Mouse (Mus musculus): Measurements from ENCODE around the gene Bicral. TPM values are rescaled to one million over a fixed set of nuclear protein-coding genes. Genes with fewer than 3 reads are reported as not detected.

Gene Bicral
- 7.7 TPM for polyA plus RNA-seq (2014; fragmentation: Illumina TruSeq; extraction: RNeasy Lipid Tissue Mini Kit (QIAGEN cat#74804); ENCODE audit: low read depth, low replicate concordance)

GRCm38 (mm10) chr17:46857903-46858748 lies at the start of gene Bicral:
Bicral (minus strand) TSS chr17:46858482.

GRCm38 (mm10) chr17:46890116-46890815 lies 32.0 kb upstream of the Bicral start, which contains the start of gene Tbcc:
Tbcc (plus strand) TSS chr17:46890684.

GRCm38 (mm10) chr17:46782341-46783221 lies 75.7 kb downstream of the Bicral start, which contains the start of gene Rpl7l1:
Rpl7l1 (minus strand) TSS chr17:46782672.

GRCm38 (mm10) chr17:46772404-46773277 lies 85.6 kb downstream of the Bicral start, which contains the start of gene 2310039H08Rik:
2310039H08Rik (plus strand) TSS chr17:46772635.

GRCm38 (mm10) chr17:46763544-46763943 lies 94.7 kb downstream of the Bicral start, which contains the start of gene Ptcra:
Ptcra (minus strand) TSS chr17:46763712.

GRCm38 (mm10) chr17:46751794-46752556 lies 106.3 kb downstream of the Bicral start, which contains the start of gene Cnpy3:
Cnpy3 (minus strand) TSS chr17:46752214.

Other genes with a start within 250 kb of the Bicral start
- gene Ptk7, start 229.0 kb downstream of the Bicral start, polyA plus RNA-seq (2014; fragmentation: Illumina TruSeq; extraction: RNeasy Lipid Tissue Mini Kit (QIAGEN cat#74804); ENCODE audit: low read depth, low replicate concordance): 0.04 TPM
- gene Klc4, start 212.5 kb downstream of the Bicral start, polyA plus RNA-seq (2014; fragmentation: Illumina TruSeq; extraction: RNeasy Lipid Tissue Mini Kit (QIAGEN cat#74804); ENCODE audit: low read depth, low replicate concordance): 0.22 TPM
- gene Mrpl2, start 212.3 kb downstream of the Bicral start, polyA plus RNA-seq (2014; fragmentation: Illumina TruSeq; extraction: RNeasy Lipid Tissue Mini Kit (QIAGEN cat#74804); ENCODE audit: low read depth, low replicate concordance): 1.8 TPM
- gene Cul7, start 208.1 kb downstream of the Bicral start, polyA plus RNA-seq (2014; fragmentation: Illumina TruSeq; extraction: RNeasy Lipid Tissue Mini Kit (QIAGEN cat#74804); ENCODE audit: low read depth, low replicate concordance): 0.11 TPM
- gene Rrp36, start 184.1 kb downstream of the Bicral start, polyA plus RNA-seq (2014; fragmentation: Illumina TruSeq; extraction: RNeasy Lipid Tissue Mini Kit (QIAGEN cat#74804); ENCODE audit: low read depth, low replicate concordance): 1.1 TPM
- gene Mea1, start 179.7 kb downstream of the Bicral start, polyA plus RNA-seq (2014; fragmentation: Illumina TruSeq; extraction: RNeasy Lipid Tissue Mini Kit (QIAGEN cat#74804); ENCODE audit: low read depth, low replicate concordance): 131 TPM
- gene Klhdc3, start 177.6 kb downstream of the Bicral start, polyA plus RNA-seq (2014; fragmentation: Illumina TruSeq; extraction: RNeasy Lipid Tissue Mini Kit (QIAGEN cat#74804); ENCODE audit: low read depth, low replicate concordance): 36.7 TPM
- 2.8 TPM for gene Ppp2r5d, start 153.4 kb downstream of the Bicral start, polyA plus RNA-seq (2014; fragmentation: Illumina TruSeq; extraction: RNeasy Lipid Tissue Mini Kit (QIAGEN cat#74804); ENCODE audit: low read depth, low replicate concordance)
- 0.85 TPM for gene Pex6, start 147.0 kb downstream of the Bicral start, polyA plus RNA-seq (2014; fragmentation: Illumina TruSeq; extraction: RNeasy Lipid Tissue Mini Kit (QIAGEN cat#74804); ENCODE audit: low read depth, low replicate concordance)
- not detected for gene Gnmt, start 129.3 kb downstream of the Bicral start, polyA plus RNA-seq (2014; fragmentation: Illumina TruSeq; extraction: RNeasy Lipid Tissue Mini Kit (QIAGEN cat#74804); ENCODE audit: low read depth, low replicate concordance)
- 0.95 TPM for gene Cnpy3, start 106.3 kb downstream of the Bicral start, polyA plus RNA-seq (2014; fragmentation: Illumina TruSeq; extraction: RNeasy Lipid Tissue Mini Kit (QIAGEN cat#74804); ENCODE audit: low read depth, low replicate concordance)
- gene Ptcra, start 94.8 kb downstream of the Bicral start, polyA plus RNA-seq (2014; fragmentation: Illumina TruSeq; extraction: RNeasy Lipid Tissue Mini Kit (QIAGEN cat#74804); ENCODE audit: low read depth, low replicate concordance): not detected
- 14.5 TPM for gene 2310039H08Rik, start 85.8 kb downstream of the Bicral start, polyA plus RNA-seq (2014; fragmentation: Illumina TruSeq; extraction: RNeasy Lipid Tissue Mini Kit (QIAGEN cat#74804); ENCODE audit: low read depth, low replicate concordance)
- 20.1 TPM for gene Rpl7l1, start 75.8 kb downstream of the Bicral start, polyA plus RNA-seq (2014; fragmentation: Illumina TruSeq; extraction: RNeasy Lipid Tissue Mini Kit (QIAGEN cat#74804); ENCODE audit: low read depth, low replicate concordance)
- 7.8 TPM for gene Tbcc, start 32.2 kb upstream of the Bicral start, polyA plus RNA-seq (2014; fragmentation: Illumina TruSeq; extraction: RNeasy Lipid Tissue Mini Kit (QIAGEN cat#74804); ENCODE audit: low read depth, low replicate concordance)
- 0.99 TPM for gene Prph2, start 52.0 kb upstream of the Bicral start, polyA plus RNA-seq (2014; fragmentation: Illumina TruSeq; extraction: RNeasy Lipid Tissue Mini Kit (QIAGEN cat#74804); ENCODE audit: low read depth, low replicate concordance)
- gene Ubr2, start 152.1 kb upstream of the Bicral start, polyA plus RNA-seq (2014; fragmentation: Illumina TruSeq; extraction: RNeasy Lipid Tissue Mini Kit (QIAGEN cat#74804); ENCODE audit: low read depth, low replicate concordance): 7.4 TPM